Mouse (Mus musculus) ZHBTc4 (cell line): ENCODE measurements around the gene Olfr868.
A peak's percentile ranks its signal among the peaks of the same experiment; 100 is the strongest.

Source experiments
- DNase-seq: peaks from one replicate; pipeline ENCODE4 v3.0.0-alpha.2; 2011; ENCODE audit warnings: low read depth, low spot score

Olfr868 gene

DNA sequence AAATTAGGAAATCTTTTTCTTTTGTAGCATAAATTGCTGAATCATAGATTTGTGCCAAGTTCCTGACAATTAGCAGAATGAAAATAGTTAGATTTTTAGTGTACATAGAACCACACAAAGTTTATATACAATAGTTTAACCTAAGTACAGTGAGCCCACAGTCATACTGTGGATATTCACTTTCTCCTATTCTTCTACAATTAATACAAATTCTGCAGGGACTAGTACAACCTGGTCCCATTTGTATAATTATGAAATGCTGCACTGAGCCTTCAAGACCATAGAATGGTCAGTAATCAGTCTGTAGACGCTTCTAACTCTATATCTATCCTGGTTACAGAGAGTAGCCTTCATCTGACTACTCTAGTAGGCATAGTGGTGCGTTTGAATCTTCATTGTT, at the start of gene Olfr868:
TSS of gene Olfr868 (plus strand) at position 301 of the 400 bp plus-strand sequence.
- no peak for DNase-seq

GRCm38 (mm10) chr9:20057462-20057861, 41.0 kb upstream of the Olfr868 start, which contains the start of gene Olfr867:
Gene Olfr867, minus strand, starts transcription at chr9:20057562.
- no peak for DNase-seq

DNA sequence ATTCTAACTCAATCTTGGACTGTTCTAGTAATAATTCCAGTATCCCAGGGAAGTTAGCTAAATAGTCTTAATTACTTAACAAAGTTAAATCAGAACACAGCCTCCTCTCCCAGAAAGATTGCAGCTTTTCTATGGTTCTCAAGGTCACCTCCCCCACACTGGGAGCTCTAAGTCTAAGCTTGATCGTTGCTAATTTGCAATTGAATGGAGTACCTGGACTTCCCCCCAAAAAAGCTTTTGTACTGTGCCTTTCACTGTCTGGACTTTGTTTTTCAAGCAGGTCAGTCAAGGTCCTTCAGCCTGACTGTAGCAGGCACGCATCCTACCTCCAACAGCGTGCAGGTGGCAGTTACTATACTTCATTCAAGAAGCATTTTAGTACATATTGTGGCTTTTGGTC, 28.2 kb upstream of the Olfr868 start:
- DNase-seq: peak; percentile 89

DNA sequence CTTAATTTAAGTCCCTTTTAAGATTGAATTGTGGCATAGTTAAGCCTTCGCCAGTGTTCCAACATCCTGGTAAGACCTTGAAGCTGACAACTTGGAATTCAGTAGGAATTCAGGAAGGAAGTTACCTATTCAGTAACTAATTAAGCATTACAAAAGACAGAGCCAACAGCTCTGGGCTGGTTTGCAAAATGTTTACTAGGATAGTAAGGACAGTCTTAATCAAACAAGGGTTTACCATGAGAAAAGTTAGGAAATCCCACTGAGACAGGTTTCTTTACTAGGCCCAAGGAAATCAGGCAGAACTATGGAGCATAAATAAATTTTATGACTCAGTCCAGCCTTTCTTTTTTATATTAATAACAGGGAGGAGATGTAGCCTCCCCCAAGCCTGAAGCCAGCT, 27.1 kb upstream of the Olfr868 start:
- peak; percentile 71 for DNase-seq

GRCm38 (mm10) chr9:20073523-20074177, 24.8 kb upstream of the Olfr868 start:
- peak; percentile 83 for DNase-seq

- DNase-seq: no peak
These were observed 30.3 kb downstream of the Olfr868 start, which contains the start of gene Olfr869 for GRCm38 (mm10) chr9:20128709-20129108. Gene Olfr869, plus strand, starts transcription at chr9:20129009.

GRCm38 (mm10) chr9:20149706-20150105, 51.3 kb downstream of the Olfr868 start:
- no peak for DNase-seq
